Mouse (Mus musculus) liver, embryonic 14.5 days (tissue): ENCODE results near the gene Aco1.

Experiments used
- CTCF ChIP-seq: IDR thresholded peaks from 2 replicates; pipeline ENCODE4 v1.5.1; 2016; ENCODE audit warnings: antibody characterized with exemption, low read depth, control low read depth
- EP300 ChIP-seq: IDR thresholded peaks from 2 replicates; pipeline ENCODE4 v1.6.1; 2016; ENCODE audit warnings: antibody characterized with exemption, low read depth

GRCm38 (mm10) chr4:40221876-40222585 is 79.2 kb downstream of the Aco1 start:
- no peak for TF ChIP-seq CTCF
- TF ChIP-seq EP300, result no peak
